Mouse (Mus musculus): ENCODE results near the gene Arhgef39.
"Not testable (repeated sequence)": the region's sequence is repeated elsewhere in the genome, so short reads cannot be mapped to it uniquely, and the experiment has no call there.

Gene Arhgef39

DNA sequence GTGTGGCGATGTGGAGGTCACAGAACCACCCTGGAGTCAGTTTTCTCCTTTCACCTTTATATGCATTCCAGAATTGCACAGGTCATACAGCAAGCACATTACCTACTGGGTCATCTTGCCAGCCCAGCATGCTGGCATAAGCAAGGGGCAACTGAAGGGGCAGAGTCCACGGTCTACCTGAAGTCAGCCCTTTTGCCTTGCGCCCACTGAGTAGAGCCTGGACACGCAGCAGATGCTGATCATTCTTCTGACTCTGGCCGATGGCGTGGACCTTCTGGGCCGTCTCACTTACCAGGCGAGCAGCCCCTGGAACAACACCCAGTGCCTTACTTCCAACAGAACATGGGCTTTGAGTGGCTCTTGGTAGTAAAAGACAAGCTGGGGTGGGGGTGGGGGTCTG, 2.1 kb downstream of the Arhgef39 start:
- ChIA-PET POLR2A (interaction anchor here in 2 of 4 experiments (0.9 to 2.3 kb wide), 3 partner anchors 11 to 78 kb away, joined by 3 to 5 read pairs (median 3); no protein-coding TSS in a partner anchor), CTCF (interaction anchor here in 3 of 4 experiments (0.6 to 3.1 kb wide), 6 partner anchors 18 to 65 kb away, joined by 3 to 22 read pairs (median 4); no protein-coding TSS in a partner anchor)

DNA sequence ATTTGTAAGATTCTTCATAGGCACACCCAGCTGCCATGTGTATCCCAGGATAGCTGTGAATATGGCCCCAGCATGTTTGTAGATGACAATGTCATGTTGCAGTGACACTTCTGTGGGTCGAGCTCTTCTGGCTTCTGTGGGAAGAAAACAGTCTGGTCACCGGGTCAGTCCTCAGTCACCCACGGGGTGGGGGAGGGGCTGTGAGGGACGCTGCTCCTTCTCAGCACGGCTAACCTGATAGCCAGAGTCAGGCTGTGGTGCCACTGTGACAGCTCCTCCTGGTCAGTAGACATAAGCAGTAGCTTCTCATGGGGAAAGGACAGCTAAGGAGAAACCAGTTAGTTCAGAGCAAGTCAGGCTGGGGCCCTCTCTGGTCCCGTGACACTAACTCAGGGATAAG, 2.9 kb downstream of the Arhgef39 start:
- POLR2A ChIA-PET: interaction anchor here in 1 of 4 experiments (0.9 kb wide), 1 partner anchor 12 kb away, joined by 3 read pairs; no protein-coding TSS in a partner anchor
- CTCF ChIA-PET: interaction anchor here in 3 of 4 experiments (0.6 to 1.4 kb wide), 5 partner anchors 17 to 64 kb away, joined by 3 to 5 read pairs (median 3); no protein-coding TSS in a partner anchor

DNA sequence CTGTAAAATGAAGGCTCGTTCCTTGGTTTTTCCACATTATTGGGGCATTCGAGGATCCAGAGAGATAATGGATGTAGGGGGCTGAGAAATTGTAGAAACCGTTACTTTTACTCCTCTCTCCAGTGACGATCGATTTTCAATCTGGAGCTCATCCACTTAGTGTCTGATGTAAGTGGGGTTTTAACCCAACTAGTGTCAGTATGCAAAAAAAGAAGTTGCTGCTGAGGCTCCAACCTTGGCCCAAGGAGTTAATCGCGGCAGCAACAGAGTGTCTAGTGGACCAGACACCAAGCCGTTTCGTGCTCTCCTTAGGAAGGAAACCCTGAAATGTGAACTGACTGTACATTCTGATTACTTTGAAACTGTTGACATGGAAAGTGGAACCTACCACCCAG, 5.7 kb downstream of the Arhgef39 start:
- ChIA-PET CTCF (interaction anchor here in 2 of 4 experiments (0.6 to 2.3 kb wide), 4 partner anchors 15 to 1035 kb away, joined by 3 to 13 read pairs (median 7); no protein-coding TSS in a partner anchor), POLR2A (interaction anchor here in 2 of 4 experiments (0.6 to 2.5 kb wide), 12 partner anchors 8 to 69 kb away, joined by 3 to 12 read pairs (median 6); partner anchors contain the start of genes Creb3 (in 2 of the 2), Tln1 (in 2 of the 2) and Sit1 (in 1 of the 2))

DNA sequence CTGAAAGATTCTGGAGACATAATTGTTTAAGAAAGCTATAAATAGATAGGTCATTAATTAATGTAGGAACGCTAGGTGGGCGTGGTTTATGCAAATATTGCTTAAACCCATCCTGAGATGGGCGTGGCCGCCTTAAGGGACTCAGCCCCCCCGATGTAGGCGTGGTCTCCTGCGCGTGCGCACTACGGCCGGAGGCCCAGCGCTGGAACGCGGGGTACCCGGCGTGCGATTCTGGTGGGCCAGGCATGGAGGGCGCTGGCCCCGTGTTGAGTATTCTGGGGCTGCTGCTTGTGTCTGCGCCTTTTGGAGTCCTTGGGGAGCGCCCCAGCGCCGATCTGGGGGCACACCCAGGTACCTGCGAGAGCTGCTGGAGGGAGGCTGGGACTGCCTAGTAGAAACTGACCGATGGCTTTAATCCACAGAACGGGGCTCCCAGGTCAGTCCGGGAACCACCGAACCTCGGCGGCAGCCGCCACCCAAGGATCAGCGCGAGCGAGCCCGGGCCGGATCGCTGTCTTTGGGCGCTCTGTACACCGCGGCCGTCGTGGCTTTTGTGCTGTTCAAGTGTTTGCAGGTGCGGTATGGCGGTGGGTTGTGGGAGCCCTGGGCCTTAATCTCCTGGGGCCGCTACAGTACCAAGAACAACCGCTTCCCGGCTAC, 6.2 kb downstream of the Arhgef39 start:
- POLR2A ChIA-PET: interaction anchor here in 3 of 4 experiments (0.5 to 2.5 kb wide), 33 partner anchors 8 to 493 kb away, joined by 3 to 12 read pairs (median 4); partner anchors contain the start of genes Creb3 (in 3 of the 3), Tln1 (in 3 of the 3), Vcp (in 2 of the 3) and Gba2 (in 1 of the 3)
- CTCF ChIA-PET: interaction anchor here in 3 of 4 experiments (0.5 to 2.3 kb wide), 12 partner anchors 14 to 1035 kb away, joined by 3 to 13 read pairs (median 3); no protein-coding TSS in a partner anchor

DNA sequence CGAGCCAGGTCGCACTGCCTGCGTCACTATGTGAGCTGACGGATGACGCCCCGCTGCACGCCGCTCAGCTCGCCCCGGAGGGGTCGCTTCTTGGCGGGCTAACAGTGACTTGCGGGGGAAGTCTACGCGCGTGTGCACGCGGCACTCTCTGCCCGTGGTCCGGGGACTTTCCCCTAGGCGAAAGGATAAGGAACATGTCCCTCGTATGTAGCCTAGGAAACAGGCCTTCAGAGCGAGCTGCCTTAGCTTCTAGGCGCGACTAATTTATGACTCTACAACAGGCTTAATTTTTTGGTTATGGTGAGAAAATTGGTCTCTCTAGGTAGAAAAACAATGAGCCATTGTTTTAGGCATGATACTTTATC, 6.7 kb downstream of the Arhgef39 start, which contains the start of gene Ccdc107:
Gene Ccdc107 (plus strand): TSS at position 80 of the 365 bp plus-strand sequence.
- ChIA-PET POLR2A (interaction anchor here in 3 of 4 experiments (0.5 to 2.5 kb wide), 34 partner anchors 9 to 492 kb away, joined by 3 to 12 read pairs (median 4); partner anchors contain the start of genes Creb3 (in 3 of the 3), Tln1 (in 3 of the 3), Vcp (in 2 of the 3) and Gba2 (in 1 of the 3)), CTCF (interaction anchor here (0.5 to 2.3 kb wide), 14 partner anchors 13 to 488 kb away, joined by 3 to 13 read pairs (median 3); partner anchors contain the start of genes Gba2 (in 1 of the 4) and Rgp1 (in 1 of the 4))

DNA sequence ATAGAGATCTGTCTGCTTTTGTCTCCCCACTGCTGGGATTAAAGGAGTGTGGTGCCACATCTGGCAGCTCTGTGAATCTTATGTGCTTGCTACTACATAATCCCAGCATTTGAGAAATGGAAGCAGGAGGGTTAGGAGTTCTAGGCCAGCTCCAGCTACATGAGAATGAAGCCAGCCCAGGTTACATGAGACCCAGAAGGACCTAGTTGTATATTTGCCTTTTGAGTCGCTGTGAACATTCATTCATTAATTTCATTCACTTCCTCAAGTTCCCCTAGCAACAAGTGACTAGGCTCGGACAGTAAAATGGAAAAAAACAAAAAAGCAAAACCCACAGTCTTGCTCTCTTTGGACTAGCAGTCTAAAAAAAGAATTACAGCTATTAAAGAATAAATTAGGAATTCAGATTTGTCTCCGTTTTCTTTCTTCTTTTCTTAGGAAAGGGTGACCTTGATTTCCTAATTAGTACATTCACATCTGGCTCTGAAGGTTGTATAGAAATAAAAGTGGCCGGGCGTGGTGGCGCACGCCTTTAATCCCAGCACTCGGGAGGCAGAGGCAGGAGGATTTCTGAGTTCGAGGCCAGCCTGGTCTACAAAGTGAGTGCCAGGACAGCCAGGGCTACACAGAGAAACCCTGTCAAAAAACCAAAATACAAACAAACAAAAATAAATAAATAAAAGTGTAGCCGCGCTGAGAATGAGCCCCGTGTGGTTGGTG, 7.2 kb downstream of the Arhgef39 start:
- CTCF ChIA-PET: interaction anchor here (0.6 to 2.3 kb wide), 13 partner anchors 13 to 445 kb away, joined by 3 to 13 read pairs (median 3); partner anchors contain the start of genes Gba2 (in 1 of the 4) and Rgp1 (in 1 of the 4)
- POLR2A ChIA-PET: interaction anchor here in 3 of 4 experiments (0.5 to 2.5 kb wide), 36 partner anchors 9 to 492 kb away, joined by 3 to 12 read pairs (median 4); partner anchors contain the start of genes Creb3 (in 3 of the 3), Tln1 (in 3 of the 3), Vcp (in 2 of the 3) and Gba2 (in 1 of the 3)

DNA sequence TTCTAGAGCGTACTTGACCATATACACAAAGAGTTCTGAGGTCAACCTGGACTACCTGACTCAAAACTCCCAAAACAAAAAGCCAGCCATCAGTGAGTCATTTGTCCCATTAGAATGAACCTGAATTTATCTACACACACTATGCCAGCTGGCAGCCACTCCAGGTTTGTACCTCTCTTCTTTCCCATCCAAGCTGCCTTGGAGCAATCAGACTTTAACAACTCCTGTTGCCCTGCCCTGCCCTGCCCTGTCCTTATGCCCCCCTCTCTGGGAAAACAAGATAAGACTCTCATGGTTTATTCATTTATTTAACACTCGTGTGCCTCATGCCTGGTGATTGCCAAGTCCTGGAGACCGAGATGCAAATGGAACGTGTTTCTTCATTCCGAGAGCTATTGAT, 8.7 kb downstream of the Arhgef39 start:
- ChIA-PET CTCF (interaction anchor here (0.5 to 1.2 kb wide), 8 partner anchors 11 to 490 kb away, joined by 3 to 9 read pairs (median 4); no protein-coding TSS in a partner anchor), POLR2A (interaction anchor here (0.5 to 2.3 kb wide), 7 partner anchors 8 to 78 kb away, joined by 3 to 8 read pairs (median 4); partner anchors contain the start of gene Arhgef39 (in 1 of the 4))

DNA sequence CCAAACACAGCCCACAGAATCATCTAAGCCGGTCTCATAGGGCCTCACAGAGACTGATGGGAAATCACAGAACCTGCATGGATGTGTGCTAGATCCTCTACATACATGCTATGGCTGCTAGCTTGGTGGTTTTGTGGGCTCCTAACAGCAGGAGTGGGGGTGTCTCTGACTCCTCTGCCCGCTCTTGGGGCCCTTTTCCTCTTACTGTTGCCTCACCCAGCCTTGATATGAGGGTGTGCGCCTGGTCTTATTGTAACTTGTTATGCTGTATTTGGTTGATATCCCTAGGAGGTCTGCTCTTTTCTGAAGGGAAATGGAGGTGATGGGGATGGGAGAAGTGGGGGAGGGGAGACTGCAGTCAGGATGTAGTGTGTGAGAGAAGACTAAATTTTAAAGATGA, 9.9 kb downstream of the Arhgef39 start:
- CTCF ChIA-PET: interaction anchor here in 2 of 4 experiments (0.9 to 1.1 kb wide), 3 partner anchors 9 to 68 kb away, joined by 3 to 9 read pairs (median 8); partner anchors contain the start of gene Arhgef39 (in 1 of the 2)
- POLR2A ChIA-PET: interaction anchor here in 2 of 4 experiments (0.6 to 1.4 kb wide), 2 partner anchors 69 to 209 kb away, joined by 3 to 5 read pairs; no protein-coding TSS in a partner anchor

DNA sequence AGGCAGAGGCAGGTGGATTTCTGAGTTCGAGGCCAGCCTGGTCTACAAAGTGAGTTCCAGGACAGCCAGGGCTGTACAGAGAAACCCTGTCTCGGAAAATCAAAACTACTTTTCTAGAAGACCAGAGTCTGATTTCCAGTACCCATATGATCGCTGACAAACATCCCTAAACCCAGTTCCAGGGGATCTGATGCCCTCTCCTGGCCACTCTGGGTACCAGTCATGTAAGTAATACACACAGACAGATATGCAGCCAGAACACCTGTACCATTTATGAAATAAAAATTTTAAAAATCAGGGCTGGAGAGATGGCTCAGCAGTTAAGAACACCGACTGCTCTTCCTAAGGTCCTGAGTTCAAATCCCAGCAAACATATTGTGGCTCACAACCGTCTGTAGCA, 13.8 kb downstream of the Arhgef39 start:
- POLR2A ChIA-PET: not testable (repeated sequence)
- CTCF ChIA-PET: interaction anchor here in 2 of 4 experiments (0.7 to 1.1 kb wide), 3 partner anchors 42 to 53 kb away, joined by 3 to 5 read pairs (median 4); no protein-coding TSS in a partner anchor

DNA sequence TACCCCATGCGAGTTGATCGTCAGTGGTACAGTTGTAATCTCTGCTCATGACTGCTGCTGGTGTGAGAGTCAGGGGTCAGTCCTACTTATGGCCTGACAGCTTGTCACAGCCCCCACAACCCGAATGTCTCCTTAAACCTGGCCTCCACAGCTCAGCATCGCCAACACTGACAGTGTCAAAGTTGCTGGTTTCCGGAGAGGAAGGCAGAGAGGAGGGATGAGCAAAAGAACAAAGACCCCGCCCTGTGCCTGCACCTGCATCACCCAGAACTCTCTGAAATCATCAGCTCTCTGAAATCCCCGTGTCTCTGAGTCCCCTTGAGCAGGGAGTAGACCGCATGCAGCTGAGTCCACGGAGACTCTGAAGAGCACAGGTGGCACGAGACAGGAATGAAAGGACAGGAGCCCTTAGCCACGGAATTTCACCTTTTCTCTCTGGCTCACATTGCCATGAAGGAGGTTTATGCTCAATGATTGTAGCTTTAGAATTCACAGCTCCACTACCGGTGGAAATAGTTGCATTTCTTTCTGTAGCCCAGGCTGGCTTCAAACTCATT, 15.9 kb downstream of the Arhgef39 start, which contains the start of gene Sit1:
Gene Sit1 (minus strand): TSS at position 200 of the 557 bp plus-strand sequence.
- POLR2A ChIA-PET: interaction anchor here in 2 of 4 experiments (0.9 to 2.9 kb wide), 6 partner anchors 10 to 483 kb away, joined by 3 to 11 read pairs (median 4); partner anchors contain the start of genes Ccdc107 (in 1 of the 2) and Vcp (in 1 of the 2)
- CTCF ChIA-PET: interaction anchor here in 2 of 4 experiments (1.5 to 2.4 kb wide), 5 partner anchors 16 to 51 kb away, joined by 3 to 8 read pairs (median 6); partner anchors contain the start of gene Arhgef39 (in 1 of the 2)

DNA sequence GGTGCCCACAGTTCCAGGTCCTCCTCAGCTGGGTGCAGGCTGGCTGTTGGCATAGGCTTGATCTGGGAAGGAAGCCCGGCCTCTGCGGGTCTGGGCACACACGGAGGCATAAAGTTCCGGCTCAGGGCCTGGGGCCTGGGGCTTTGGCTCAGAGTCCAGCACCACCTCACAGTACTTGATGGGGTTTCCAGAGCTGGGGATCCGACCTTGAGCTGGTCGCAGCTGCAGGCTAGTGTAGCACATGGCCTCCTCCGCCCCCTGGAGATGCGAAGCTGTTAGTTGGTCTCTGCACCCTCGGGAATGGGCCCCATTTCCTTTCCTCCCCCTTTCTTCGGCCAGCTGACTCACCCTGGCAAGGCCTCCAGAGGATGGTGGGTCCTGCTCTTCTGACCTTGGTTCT, 16.9 kb downstream of the Arhgef39 start:
- CTCF ChIA-PET: interaction anchor here in 3 of 4 experiments (0.6 to 1.9 kb wide), 10 partner anchors 17 to 480 kb away, joined by 3 to 6 read pairs (median 4); partner anchors contain the start of gene Arhgef39 (in 1 of the 3)
- POLR2A ChIA-PET: interaction anchor here in 2 of 4 experiments (1.1 to 2.9 kb wide), 7 partner anchors 9 to 482 kb away, joined by 3 to 11 read pairs (median 4); partner anchors contain the start of genes Ccdc107 (in 2 of the 2), Arhgef39 (in 1 of the 2) and Vcp (in 1 of the 2)

DNA sequence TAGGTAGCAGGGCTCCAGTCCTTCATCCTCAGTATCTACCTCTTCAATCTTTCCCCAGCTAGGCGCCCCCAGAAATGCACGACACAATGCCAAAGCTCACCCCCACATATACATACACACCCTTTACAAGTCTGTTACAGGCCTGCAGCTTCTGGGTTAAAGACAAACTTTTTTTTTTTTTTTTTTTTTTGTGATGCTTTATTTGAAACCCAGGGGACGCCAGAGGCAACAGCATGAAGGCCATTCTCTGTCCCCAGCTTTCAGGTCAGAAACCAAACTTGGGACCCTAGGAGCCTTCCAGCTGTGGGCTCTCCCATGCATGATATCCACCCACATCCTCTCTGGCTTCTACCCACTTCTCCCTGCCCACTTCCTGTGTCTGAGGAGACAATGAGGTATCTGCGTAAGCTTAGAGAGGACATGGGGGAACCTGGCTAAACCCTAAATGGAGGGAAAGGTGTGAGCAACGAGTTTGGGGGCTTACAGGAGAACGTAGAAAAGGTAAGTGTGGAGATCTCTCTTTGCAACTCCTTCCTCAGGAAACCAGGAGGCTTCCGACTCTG, 17.5 kb downstream of the Arhgef39 start:
- ChIA-PET CTCF (interaction anchor here (0.6 to 1.9 kb wide), 14 partner anchors 17 to 479 kb away, joined by 3 to 7 read pairs (median 4); partner anchors contain the start of gene Arhgef39 (in 1 of the 4)), POLR2A (interaction anchor here in 3 of 4 experiments (0.6 to 2.9 kb wide), 7 partner anchors 11 to 52 kb away, joined by 3 to 11 read pairs (median 4); partner anchors contain the start of genes Ccdc107 (in 2 of the 3), Arhgef39 (in 1 of the 3) and Tesk1 (in 1 of the 3))

DNA sequence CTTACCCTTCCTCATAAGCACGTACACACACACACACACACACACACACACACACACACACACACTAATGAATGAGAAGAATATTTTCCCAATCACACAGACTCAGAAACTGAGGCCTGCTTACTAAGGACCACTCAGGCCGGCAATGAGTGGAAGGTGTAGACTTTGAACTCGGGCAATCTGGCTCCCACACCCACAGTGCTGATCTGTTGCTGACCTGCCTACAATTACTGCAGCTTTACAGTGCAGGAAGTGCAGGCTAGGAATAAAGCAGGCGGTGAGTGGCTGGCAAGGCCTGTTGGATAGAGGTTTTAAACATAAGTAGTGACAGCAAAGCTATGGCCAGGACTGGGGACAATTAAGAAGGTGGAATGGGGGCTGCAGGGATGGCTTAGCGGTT, 18.5 kb downstream of the Arhgef39 start:
- POLR2A ChIA-PET: interaction anchor here in 1 of 4 experiments (1.5 to 3.1 kb wide), 2 partner anchors 12 to 40 kb away, joined by 6 to 12 read pairs; partner anchors contain the start of genes Ccdc107 and Tesk1
- CTCF ChIA-PET: interaction anchor here in 3 of 4 experiments (0.7 to 0.9 kb wide), 3 partner anchors 49 to 434 kb away, joined by 3 to 7 read pairs (median 4); no protein-coding TSS in a partner anchor

DNA sequence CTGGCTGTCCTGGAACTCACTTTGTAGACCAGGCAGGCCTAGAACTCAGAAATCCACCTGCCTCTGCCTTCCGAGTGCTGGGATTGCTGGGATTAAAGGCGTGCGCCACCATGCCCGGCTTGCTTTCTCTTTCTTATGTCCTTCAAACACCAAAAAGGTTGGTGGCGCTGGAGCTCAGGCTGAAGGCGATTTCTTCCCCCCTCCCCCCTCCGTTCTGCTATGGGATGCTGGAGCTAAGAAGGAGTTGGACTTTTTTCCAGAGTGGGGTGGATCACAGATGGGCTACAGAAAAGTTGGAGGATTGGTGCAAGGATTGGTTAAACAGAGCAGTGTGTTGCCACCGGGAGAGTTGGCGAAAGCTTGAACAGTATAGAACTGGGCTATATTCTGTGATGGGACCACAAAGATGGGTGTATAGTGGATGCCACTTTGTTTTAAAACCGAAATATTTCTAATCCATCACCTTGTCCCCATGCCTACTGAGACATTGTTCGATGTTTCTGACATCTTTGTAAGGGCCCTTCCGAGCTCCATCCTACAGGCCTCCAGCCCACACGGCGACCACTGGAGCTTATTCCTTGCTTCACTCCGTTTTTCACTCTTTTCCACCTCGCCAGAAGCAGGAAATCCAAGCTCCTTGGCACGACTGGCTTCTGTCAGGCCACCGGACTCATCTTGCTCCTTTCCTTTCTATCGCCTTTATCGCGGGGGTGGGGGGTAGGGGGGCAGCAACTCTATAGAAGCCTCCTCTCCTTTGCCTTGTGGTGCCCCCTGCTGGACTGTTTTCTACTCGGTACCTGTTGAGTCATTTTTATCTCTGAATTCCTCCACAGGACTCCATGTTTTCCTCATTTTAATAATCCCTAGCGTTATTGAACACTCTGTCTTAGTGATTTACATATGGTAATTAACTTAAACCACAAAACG, 20.3 kb downstream of the Arhgef39 start:
- POLR2A ChIA-PET: interaction anchor here (0.6 to 3.1 kb wide), 36 partner anchors 8 to 605 kb away, joined by 3 to 12 read pairs (median 3); partner anchors contain the start of genes Arhgef39 (in 3 of the 4), Ccdc107 (in 3 of the 4), Creb3 (in 2 of the 4) and Tln1 (in 2 of the 4)
- CTCF ChIA-PET: interaction anchor here (0.5 to 3.2 kb wide), 90 partner anchors 9 to 1765 kb away, joined by 3 to 23 read pairs (median 5); partner anchors contain the start of genes Ccdc107 (in 3 of the 4), Tesk1 (in 3 of the 4), Arhgef39 (in 1 of the 4) and Cd72 (in 1 of the 4)

DNA sequence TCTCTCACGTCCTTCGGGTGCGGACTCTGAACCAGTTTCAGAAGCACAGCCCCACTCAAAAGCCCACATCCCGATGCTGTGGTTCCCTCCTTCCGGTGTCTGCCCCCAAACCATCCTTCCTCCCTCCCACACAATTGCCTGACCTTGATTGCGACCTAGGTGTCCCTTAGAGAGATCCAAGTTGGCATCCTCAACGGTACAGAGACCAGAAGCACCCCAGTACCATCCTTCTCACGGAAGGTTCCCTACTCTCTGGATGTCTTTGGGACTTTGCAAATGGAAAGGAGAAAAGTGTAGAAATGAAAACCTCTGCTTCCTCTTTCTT, 21.0 kb downstream of the Arhgef39 start:
- POLR2A ChIA-PET: interaction anchor here in 3 of 4 experiments (0.6 to 3.1 kb wide), 18 partner anchors 8 to 478 kb away, joined by 3 to 12 read pairs (median 3); partner anchors contain the start of genes Arhgef39 (in 3 of the 3), Ccdc107 (in 3 of the 3), Creb3 (in 2 of the 3) and Tln1 (in 2 of the 3)

More for the DNA sequence above, 21.0 kb downstream of the Arhgef39 start:
- CTCF ChIA-PET: interaction anchor here (0.5 to 3.2 kb wide), 31 partner anchors 8 to 434 kb away, joined by 3 to 23 read pairs (median 5); partner anchors contain the start of genes Ccdc107 (in 2 of the 4), Gba2 (in 2 of the 4), Rgp1 (in 2 of the 4) and Arhgef39 (in 1 of the 4)

Measured in embryonic stem cell, embryonic (primary cell).